Mouse (Mus musculus): ENCODE results near the gene Manbal. TPM values are rescaled to one million over a fixed set of nuclear protein-coding genes. Genes with fewer than 3 reads are reported as not detected.

Gene Manbal
- polyA plus RNA-seq, 1 experiment from 2014 or later: 85.3 TPM

DNA sequence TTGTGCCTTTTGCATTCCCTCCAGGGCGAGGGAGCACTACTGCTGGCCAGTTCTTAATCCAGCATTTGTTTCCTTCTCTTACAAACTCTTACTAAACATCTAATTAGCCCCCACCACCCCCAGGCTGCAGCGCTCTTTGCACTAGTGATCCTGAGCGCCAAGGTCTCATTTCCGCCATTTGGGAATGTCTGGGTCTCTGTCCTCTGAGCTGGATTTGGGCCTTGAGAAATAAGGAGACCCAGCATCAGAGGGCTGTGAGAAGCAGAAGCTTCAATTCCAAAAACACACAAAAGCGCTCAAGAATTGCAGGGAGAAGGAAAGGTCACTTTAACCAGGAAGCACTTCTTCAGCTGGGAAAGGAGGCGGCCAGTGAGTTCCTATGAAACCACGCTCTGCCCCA lies 27.9 kb upstream of the Manbal start:
- Histone ChIP-seq H3K9me3 (ENCODE audit: control insufficient read depth, low read length) (no peaks in the 10 kb centered on the region), H3K27me3 (ENCODE audit: control insufficient read depth, insufficient read depth, low read depth, low read length) (no peaks in the 10 kb centered on the region), H3K4me2 (ENCODE audit: low read depth, low read length) (no peak overlapping the region), H3K4me3 (ENCODE audit: low read length) (no peak overlapping the region), H3K36me3 (ENCODE audit: control insufficient read depth, insufficient read depth, low read length) (no peaks in the 10 kb centered on the region), H3K9ac (ENCODE audit: low read length) (no peak overlapping the region), H3K4me1 (replicated peaks; ENCODE audit: control insufficient read depth, insufficient read depth, low read length) (peaks cover 4% of the 10 kb centered on the region; the same call in 1 of the 2 replicates), H3K27ac (ENCODE audit: low read length) (no peak overlapping the region; the same call in 1 of the 2 replicates)
- ATAC-seq (ENCODE audit: low read depth): no peak
- WGBS: 74% methylated on average over 7 of the region's 7 CpGs

DNA sequence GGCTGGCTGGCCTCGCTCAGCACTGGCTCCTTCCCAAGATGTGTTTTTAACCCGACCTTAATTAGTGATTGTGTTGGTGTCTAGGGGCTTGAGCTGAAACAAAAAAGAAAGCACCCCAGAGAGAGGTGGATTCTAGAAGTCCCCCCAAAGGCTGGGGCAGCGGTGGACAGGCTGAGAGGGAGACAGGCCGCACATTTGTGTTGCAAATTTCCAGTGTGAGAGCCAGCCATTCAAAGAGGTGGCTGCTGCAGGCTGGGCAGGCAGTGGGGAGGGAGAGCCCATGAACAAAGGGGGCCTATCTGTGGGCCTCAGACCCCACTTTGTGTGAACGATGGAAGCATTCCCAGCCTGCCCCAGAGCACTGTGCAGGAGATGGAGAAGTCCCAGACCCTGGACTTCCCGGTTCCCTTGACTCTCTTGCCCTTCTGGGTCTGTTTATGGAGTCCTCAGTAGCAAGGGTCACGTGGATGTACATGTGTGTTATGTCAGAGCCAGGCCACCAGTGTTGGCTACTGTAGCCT lies 27.1 kb upstream of the Manbal start:
- peak; percentile 43 for ATAC-seq (ENCODE audit: low read depth)
- H3K4me3 ChIP-seq (ENCODE audit: low read length): no peak overlapping the region
- H3K36me3 ChIP-seq (ENCODE audit: control insufficient read depth, insufficient read depth, low read length): no peaks in the 10 kb centered on the region
- peak overlapping the region; percentile 0; the same call in 1 of the 2 replicates for H3K27ac ChIP-seq (ENCODE audit: low read length)
- H3K9me3 ChIP-seq (ENCODE audit: control insufficient read depth, low read length): no peaks in the 10 kb centered on the region
- no peak overlapping the region for H3K4me2 ChIP-seq (ENCODE audit: low read depth, low read length)
- peaks cover 4% of the 10 kb centered on the region; the same call in 1 of the 2 replicates for H3K4me1 ChIP-seq (replicated peaks; ENCODE audit: control insufficient read depth, insufficient read depth, low read length)
- H3K27me3 ChIP-seq (ENCODE audit: control insufficient read depth, insufficient read depth, low read depth, low read length): no peaks in the 10 kb centered on the region
- WGBS: 42% methylated on average over 7 of the region's 7 CpGs
- no peak overlapping the region for H3K9ac ChIP-seq (ENCODE audit: low read length)

DNA sequence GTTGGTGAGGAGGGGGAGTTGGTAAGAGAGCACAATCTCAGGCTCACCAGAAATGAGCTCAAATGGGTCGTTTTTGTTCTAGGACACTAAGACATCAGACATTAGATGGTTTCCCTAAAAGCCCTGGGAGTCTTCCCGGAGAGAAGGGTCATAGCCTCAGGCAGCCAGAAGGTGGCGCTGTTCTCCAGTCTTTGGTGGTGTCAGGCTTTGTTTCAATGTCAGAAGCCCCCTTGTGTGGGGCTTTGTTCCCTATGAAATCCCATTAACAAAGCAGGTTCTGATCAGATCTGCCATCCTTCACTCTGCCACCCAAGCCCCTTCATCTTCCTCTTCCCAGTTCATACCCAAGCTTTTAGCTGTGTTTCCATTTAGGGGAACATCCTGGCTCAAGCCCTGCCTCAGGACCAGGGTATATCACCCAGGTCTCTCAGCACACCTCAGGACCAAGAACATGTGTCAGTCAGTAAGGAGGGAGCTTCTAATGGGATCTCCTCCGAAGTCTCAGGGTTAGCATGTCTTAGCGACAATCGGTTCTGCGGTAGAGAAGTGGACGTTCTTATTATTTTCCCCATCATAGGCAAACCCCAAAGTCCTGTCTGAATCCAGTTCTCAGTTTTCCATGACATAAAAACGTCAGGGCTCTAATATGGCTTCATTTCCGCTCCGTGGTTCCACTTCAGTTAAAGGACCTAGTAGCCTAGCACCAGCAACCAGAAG lies 25.7 kb upstream of the Manbal start:
- Histone ChIP-seq H3K9ac (ENCODE audit: low read length) (no peak overlapping the region), H3K4me1 (replicated peaks; ENCODE audit: control insufficient read depth, insufficient read depth, low read length) (peaks cover 4% of the 10 kb centered on the region; the same call in 1 of the 2 replicates), H3K36me3 (ENCODE audit: control insufficient read depth, insufficient read depth, low read length) (no peaks in the 10 kb centered on the region), H3K27me3 (ENCODE audit: control insufficient read depth, insufficient read depth, low read depth, low read length) (no peaks in the 10 kb centered on the region), H3K4me2 (ENCODE audit: low read depth, low read length) (no peak overlapping the region), H3K9me3 (ENCODE audit: control insufficient read depth, low read length) (no peaks in the 10 kb centered on the region), H3K27ac (ENCODE audit: low read length) (no peak overlapping the region), H3K4me3 (ENCODE audit: low read length) (no peak overlapping the region)
- WGBS: 42% methylated on average over 11 of the region's 11 CpGs
- ATAC-seq (ENCODE audit: low read depth): peak; percentile 39

DNA sequence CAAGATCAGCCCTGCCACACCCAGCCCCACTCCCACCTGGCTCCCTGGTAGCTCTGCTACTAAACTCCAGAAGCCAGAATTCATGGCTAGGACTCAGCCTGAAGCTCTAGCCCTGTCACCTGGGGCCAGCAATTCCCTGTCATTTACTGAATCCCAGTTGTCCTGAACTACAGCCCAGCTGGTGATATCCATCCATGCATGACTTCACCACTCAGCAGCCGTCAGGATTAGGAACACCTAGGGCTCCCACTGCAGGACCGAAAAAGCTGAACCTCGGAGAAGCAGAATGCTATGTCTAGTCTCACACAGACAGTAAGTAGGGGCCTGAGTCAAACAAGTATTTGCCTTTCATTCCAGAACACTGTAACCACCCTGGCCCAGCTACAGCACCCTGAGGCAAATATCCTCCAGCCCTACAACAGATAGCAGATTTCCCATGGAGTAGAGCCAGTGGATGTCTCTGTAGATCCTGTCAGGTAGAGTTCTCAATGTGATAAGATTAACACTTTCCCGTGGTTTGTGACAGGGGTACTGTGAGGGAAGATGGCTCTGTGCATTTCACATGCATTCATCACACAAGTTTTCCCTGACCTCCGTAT lies 25.0 kb upstream of the Manbal start:
- peak overlapping the region; percentile 15; the same call in 1 of the 2 replicates for H3K27ac ChIP-seq (ENCODE audit: low read length)
- ATAC-seq (ENCODE audit: low read depth): no peak
- 52% methylated on average over 5 of the region's 5 CpGs for WGBS
- no peaks in the 10 kb centered on the region for H3K36me3 ChIP-seq (ENCODE audit: control insufficient read depth, insufficient read depth, low read length)
- H3K9ac ChIP-seq (ENCODE audit: low read length): no peak overlapping the region
- peaks cover 5% of the 10 kb centered on the region; the same call in 1 of the 2 replicates for H3K4me1 ChIP-seq (replicated peaks; ENCODE audit: control insufficient read depth, insufficient read depth, low read length)
- no peaks in the 10 kb centered on the region for H3K27me3 ChIP-seq (ENCODE audit: control insufficient read depth, insufficient read depth, low read depth, low read length)
- H3K9me3 ChIP-seq (ENCODE audit: control insufficient read depth, low read length): no peaks in the 10 kb centered on the region
- no peak overlapping the region for H3K4me2 ChIP-seq (ENCODE audit: low read depth, low read length)
- H3K4me3 ChIP-seq (ENCODE audit: low read length): no peak overlapping the region

DNA sequence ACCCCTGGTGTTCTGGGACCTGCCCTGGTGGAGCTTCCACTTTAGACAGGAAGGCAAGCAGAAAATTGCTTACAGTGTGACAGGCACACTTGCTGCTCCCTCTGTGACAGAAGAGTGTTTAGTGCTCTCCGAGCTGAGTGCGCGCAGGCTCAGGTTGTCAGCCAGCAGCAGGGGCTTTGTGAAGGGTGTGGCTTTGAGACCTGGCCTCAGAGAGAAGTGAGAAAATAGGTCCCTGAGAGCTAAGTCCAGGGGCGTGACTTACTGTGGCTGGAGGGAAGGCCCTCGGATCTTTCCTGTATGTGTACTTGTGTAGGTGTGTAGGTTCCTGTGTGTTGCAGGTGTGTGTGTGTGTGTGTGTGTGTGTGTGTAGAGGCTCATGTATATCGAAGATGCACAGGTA lies 24.1 kb upstream of the Manbal start:
- H3K4me3 ChIP-seq (ENCODE audit: low read length): no peak overlapping the region
- 0 out of 2 replicates have a peak overlapping the region, but pooled peaks have one; percentile 24 for H3K27ac ChIP-seq (ENCODE audit: low read length)
- peaks cover 6% of the 10 kb centered on the region; the same call in 1 of the 2 replicates for H3K4me1 ChIP-seq (replicated peaks; ENCODE audit: control insufficient read depth, insufficient read depth, low read length)
- WGBS: 61% methylated on average over 6 of the region's 6 CpGs
- ATAC-seq (ENCODE audit: low read depth): no peak
- no peak overlapping the region for H3K9ac ChIP-seq (ENCODE audit: low read length)
- H3K27me3 ChIP-seq (ENCODE audit: control insufficient read depth, insufficient read depth, low read depth, low read length): no peaks in the 10 kb centered on the region
- H3K36me3 ChIP-seq (ENCODE audit: control insufficient read depth, insufficient read depth, low read length): no peaks in the 10 kb centered on the region
- H3K9me3 ChIP-seq (ENCODE audit: control insufficient read depth, low read length): no peaks in the 10 kb centered on the region
- no peak overlapping the region for H3K4me2 ChIP-seq (ENCODE audit: low read depth, low read length)

DNA sequence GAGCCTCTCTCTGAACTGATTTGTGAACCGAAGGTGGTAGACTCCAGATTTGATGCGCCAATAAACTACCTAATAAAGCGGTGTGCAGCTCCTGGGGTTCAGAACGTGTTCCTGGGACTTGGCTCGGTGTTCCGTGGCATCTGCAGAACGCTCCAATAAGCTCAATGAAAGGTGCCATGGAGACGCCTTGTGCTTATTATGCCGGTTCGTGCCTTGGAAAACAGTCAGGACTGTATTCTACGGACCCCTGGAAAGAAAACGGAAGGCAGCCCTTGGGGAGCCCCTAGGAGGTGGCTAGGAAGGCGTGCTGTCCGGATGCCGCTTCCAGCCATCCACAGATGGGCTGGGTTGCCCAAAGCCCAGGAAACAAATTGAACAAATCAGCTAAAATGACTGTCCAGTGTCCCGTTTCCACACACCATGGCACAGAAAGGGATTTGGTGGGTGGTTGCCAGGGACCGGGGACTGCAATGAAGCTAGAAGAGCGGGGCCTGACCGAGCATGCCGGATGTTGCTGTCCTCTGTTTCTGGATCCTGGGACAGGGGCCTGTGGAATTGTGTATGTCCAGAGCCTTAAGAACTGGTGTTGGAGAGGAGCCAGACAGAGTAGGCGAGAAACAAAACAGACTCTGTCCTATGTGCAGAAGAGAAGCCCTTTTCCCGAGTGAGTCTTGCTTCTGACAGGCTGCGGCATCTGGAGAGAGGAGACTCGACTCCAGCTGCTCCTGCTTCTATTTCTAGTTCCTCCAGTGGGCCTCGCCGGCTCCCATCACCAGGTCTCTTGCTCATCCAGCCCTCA lies 19.8 kb upstream of the Manbal start, which contains the start of gene Ghrh:
TSS of gene Ghrh (minus strand) at position 146 of the 799 bp plus-strand sequence.
- no peaks in the 10 kb centered on the region for H3K36me3 ChIP-seq (ENCODE audit: control insufficient read depth, insufficient read depth, low read length)
- 64% methylated on average over 26 of the region's 26 CpGs for WGBS
- no peak within 1 kb of the TSS for H3K4me2 ChIP-seq (ENCODE audit: low read depth, low read length)
- no peaks in the 10 kb centered on the region for H3K27me3 ChIP-seq (ENCODE audit: control insufficient read depth, insufficient read depth, low read depth, low read length)
- H3K27ac ChIP-seq (ENCODE audit: low read length): peak within 1 kb of the TSS; percentile 74
- ATAC-seq (ENCODE audit: low read depth): peak; percentile 84
- H3K9ac ChIP-seq (ENCODE audit: low read length): peak within 1 kb of the TSS; percentile 51
- H3K9me3 ChIP-seq (ENCODE audit: control insufficient read depth, low read length): no peaks in the 10 kb centered on the region
- H3K4me3 ChIP-seq (ENCODE audit: low read length): no peak within 1 kb of the TSS
- peaks cover 6% of the 10 kb centered on the region; the same call in 1 of the 2 replicates for H3K4me1 ChIP-seq (replicated peaks; ENCODE audit: control insufficient read depth, insufficient read depth, low read length)

DNA sequence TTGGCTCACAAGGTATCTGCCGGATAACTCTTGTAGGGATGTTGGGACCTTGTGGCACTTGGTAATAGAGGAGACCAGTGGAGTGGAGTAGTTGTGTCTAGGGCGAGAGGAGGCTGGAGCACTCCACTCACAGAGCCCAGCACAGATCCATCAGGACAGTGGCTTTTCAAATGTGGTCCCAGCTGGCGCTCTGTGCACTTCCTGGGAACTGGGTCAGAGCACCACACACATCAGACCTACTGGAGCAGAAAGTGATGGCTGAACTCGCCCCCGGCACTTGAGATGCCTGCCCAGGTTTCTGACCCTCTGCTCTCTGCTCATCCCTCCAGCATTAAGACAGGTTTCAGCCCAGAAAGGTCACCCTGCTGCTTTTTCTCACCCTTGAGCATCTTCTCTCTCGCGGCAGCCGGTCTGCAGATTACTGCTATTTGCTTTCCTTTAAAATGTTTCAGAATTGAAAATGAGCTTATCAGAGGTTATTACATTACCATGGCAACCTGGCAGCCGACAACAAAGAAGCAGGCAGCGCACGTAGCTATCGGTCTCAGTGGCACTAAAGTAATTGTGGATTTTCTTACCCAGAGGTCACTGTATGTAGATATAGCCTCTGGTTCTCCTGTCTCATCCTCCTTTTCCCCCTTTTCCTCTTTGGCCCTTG lies 18.1 kb upstream of the Manbal start:
- Histone ChIP-seq H3K27ac (ENCODE audit: low read length) (no peak overlapping the region), H3K27me3 (ENCODE audit: control insufficient read depth, insufficient read depth, low read depth, low read length) (no peaks in the 10 kb centered on the region), H3K9me3 (ENCODE audit: control insufficient read depth, low read length) (no peaks in the 10 kb centered on the region), H3K9ac (ENCODE audit: low read length) (no peak overlapping the region), H3K4me3 (ENCODE audit: low read length) (no peak overlapping the region), H3K36me3 (ENCODE audit: control insufficient read depth, insufficient read depth, low read length) (no peaks in the 10 kb centered on the region), H3K4me2 (ENCODE audit: low read depth, low read length) (no peak overlapping the region), H3K4me1 (replicated peaks; ENCODE audit: control insufficient read depth, insufficient read depth, low read length) (peaks cover 6% of the 10 kb centered on the region; the same call in 1 of the 2 replicates)
- no peak for ATAC-seq (ENCODE audit: low read depth)
- 41% methylated on average over 12 of the region's 12 CpGs for WGBS

DNA sequence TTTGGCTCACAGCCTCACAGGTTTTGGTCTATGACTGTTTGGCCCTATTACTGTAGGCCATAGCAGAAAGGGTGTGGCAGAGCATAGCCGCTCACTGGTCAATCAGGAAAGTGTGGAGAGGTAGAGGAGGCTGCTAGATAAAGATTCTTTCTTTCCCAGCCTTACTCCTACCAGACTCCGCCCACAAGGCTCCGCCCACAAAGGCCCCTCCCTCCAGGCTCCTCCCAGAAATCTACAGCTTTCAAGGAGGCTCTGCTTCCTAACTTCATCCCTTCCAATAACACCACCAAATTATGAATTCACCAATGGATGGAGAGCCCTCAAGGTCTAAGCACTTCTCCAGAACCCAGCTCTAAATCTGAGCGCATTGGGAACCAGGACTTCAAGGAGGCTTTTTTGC lies 14.2 kb upstream of the Manbal start:
- no peak for ATAC-seq (ENCODE audit: low read depth)
- H3K4me3 ChIP-seq (ENCODE audit: low read length): no peak overlapping the region
- no peak overlapping the region for H3K27ac ChIP-seq (ENCODE audit: low read length)
- 79% methylated on average over 4 of the region's 4 CpGs for WGBS
- H3K9ac ChIP-seq (ENCODE audit: low read length): no peak overlapping the region
- no peaks in the 10 kb centered on the region for H3K9me3 ChIP-seq (ENCODE audit: control insufficient read depth, low read length)
- peaks cover 4% of the 10 kb centered on the region; the same call in 1 of the 2 replicates for H3K4me1 ChIP-seq (replicated peaks; ENCODE audit: control insufficient read depth, insufficient read depth, low read length)
- H3K27me3 ChIP-seq (ENCODE audit: control insufficient read depth, insufficient read depth, low read depth, low read length): no peaks in the 10 kb centered on the region
- H3K36me3 ChIP-seq (ENCODE audit: control insufficient read depth, insufficient read depth, low read length): no peaks in the 10 kb centered on the region
- no peak overlapping the region for H3K4me2 ChIP-seq (ENCODE audit: low read depth, low read length)
